Comparison of ENCODE assay signal across 17 mouse cellular contexts in genomic region chr4:150213910-150214309, GRCm38 (mm10). TPM values are rescaled to one million over a fixed set of nuclear protein-coding genes. Genes with fewer than 3 reads are reported as not detected.
DNase-seq lines count a peak whose midpoint lies in the region; ATAC-seq and TF ChIP-seq lines count a peak whose summit lies in the region.
"Had no signal": no experiment of that assay in that cellular context is flagged by ENCODE, and none has a peak within 500 bp of the region (broad histone marks: within the 10 kb centered on the region; RNA-seq: fewer than 3 reads in every experiment).

No protein-coding gene starts in this region.

- H3K9me3 ChIP-seq in lung, embryonic 14.5 days (ENCODE audit: low read depth, low read length): no peaks in the 10 kb centered on the region
- no peaks in the 10 kb centered on the region for H3K9me3 ChIP-seq in G1E (replicated peaks)
- no peaks in the 10 kb centered on the region for H3K9me3 ChIP-seq in liver, embryonic 14.5 days (ENCODE audit: control insufficient read depth, low read length)
- H3K9me3 ChIP-seq: embryonic facial prominence, embryonic 12.5 days had no signal

- intact Hi-C loops in heart, adult 2 months (cut with DNase I): no loop called here
- intact Hi-C loops in heart, postnatal 36 days (cut with DNase I): no loop called here

- H3K79me2 ChIP-seq in heart, adult 2 months (replicated peaks; ENCODE audit: control insufficient read depth, insufficient read depth, low read length): no peaks in the 10 kb centered on the region

- H3K4me2 ChIP-seq in lung, embryonic 14.5 days: no peak overlapping the region
- H3K4me2 ChIP-seq in liver, embryonic 14.5 days (ENCODE audit: low read depth): no peak overlapping the region
- H3K4me2 ChIP-seq: embryonic facial prominence, embryonic 12.5 days had no signal

- 37% methylated on average over 5 of the region's 5 CpGs for WGBS in heart, adult 2 months
- 34% methylated on average over 5 of the region's 5 CpGs for WGBS in lung, embryonic 14.5 days
- WGBS in liver, embryonic 14.5 days (ENCODE audit: insufficient replicate concordance): 36% methylated on average over 5 of the region's 5 CpGs

- TF ChIP-seq EP300 in heart, adult 2 months (IDR thresholded peaks at IDR 0.05; ENCODE audit: insufficient read depth, low read depth, low read length): no peak
- TF ChIP-seq EP300 in liver, embryonic 14.5 days (IDR thresholded peaks at IDR 0.05; ENCODE audit: low read depth): no peak

- H3K4me3 ChIP-seq in heart, adult 2 months: no peak overlapping the region
- no peak overlapping the region for H3K4me3 ChIP-seq in lung, embryonic 14.5 days (ENCODE audit: low read depth, low read length)
- H3K4me3 ChIP-seq in G1E (ENCODE audit: low read depth, low read length): no peak overlapping the region
- no peak overlapping the region for H3K4me3 ChIP-seq in liver, embryonic 14.5 days (ENCODE audit: insufficient read depth in 1 of 2, low read depth in 2 of 2, low read length in 2 of 2)
- H3K4me3 ChIP-seq: embryonic facial prominence, embryonic 12.5 days had no signal

- no peak for TF ChIP-seq POLR2A in heart, adult 2 months (IDR thresholded peaks at IDR 0.05; ENCODE audit: insufficient read depth, low read depth, low read length)

- no peaks in the 10 kb centered on the region for H3K36me3 ChIP-seq in heart, adult 2 months (ENCODE audit: control insufficient read depth, insufficient read depth, low read length)
- H3K36me3 ChIP-seq in lung, embryonic 14.5 days (ENCODE audit: insufficient read depth): no peaks in the 10 kb centered on the region
- no peaks in the 10 kb centered on the region for H3K36me3 ChIP-seq in G1E (replicated peaks)
- H3K36me3 ChIP-seq in liver, embryonic 14.5 days (replicated peaks; ENCODE audit: control insufficient read depth, insufficient read depth, low read depth): no peaks in the 10 kb centered on the region
- H3K36me3 ChIP-seq: embryonic facial prominence, embryonic 12.5 days had no signal

- no peak for DNase-seq in heart, adult 2 months
- no peak for DNase-seq in heart, postnatal 36 days
- DNase-seq in lung, embryonic 14.5 days: no peak
- no peak for DNase-seq in lung, postnatal 25 days (ENCODE audit: low spot score)
- DNase-seq in G1E (ENCODE audit: low spot score): no peak
- DNase-seq in liver, embryonic 14.5 days (ENCODE audit: low read depth in 3 of 3, low spot score in 3 of 3): no peak
- DNase-seq in kidney, adult 18-20 months: no peak
- DNase-seq: adrenal gland, adult 2 months; cerebellum, adult 11 months; left cerebral cortex, postnatal 4 days; lung, postnatal 10 days had no signal

- no peak overlapping the region for H3K27ac ChIP-seq in heart, adult 2 months
- no peak overlapping the region for H3K27ac ChIP-seq in lung, embryonic 14.5 days (ENCODE audit: low read depth)
- no peak overlapping the region for H3K27ac ChIP-seq in liver, embryonic 14.5 days
- H3K27ac ChIP-seq: embryonic facial prominence, embryonic 12.5 days had no signal

- H3K4me1 ChIP-seq in heart, adult 2 months (ENCODE audit: control insufficient read depth, insufficient read depth, low read length): peaks cover 3% of the 10 kb centered on the region; the same call in 1 of the 2 replicates
- no peaks in the 10 kb centered on the region for H3K4me1 ChIP-seq in lung, embryonic 14.5 days (ENCODE audit: insufficient read depth)
- peaks cover 43% of the 10 kb centered on the region for H3K4me1 ChIP-seq in G1E (ENCODE audit: insufficient read depth, low read depth, low read length)
- H3K4me1 ChIP-seq in liver, embryonic 14.5 days (replicated peaks; ENCODE audit: control insufficient read depth in 2 of 2, insufficient read depth in 2 of 2, low read length in 1 of 2): peaks cover 0 to 13% of the 10 kb centered on the region in 2 experiments; a peak in 1 of 4 replicates

- H3K27me3 ChIP-seq in heart, adult 2 months (ENCODE audit: control insufficient read depth, insufficient read depth, low read length): no peaks in the 10 kb centered on the region
- H3K27me3 ChIP-seq in lung, embryonic 14.5 days (ENCODE audit: insufficient read depth, low read length): no peaks in the 10 kb centered on the region
- no peaks in the 10 kb centered on the region for H3K27me3 ChIP-seq in G1E (ENCODE audit: insufficient read depth, low read length)
- no peaks in the 10 kb centered on the region for H3K27me3 ChIP-seq in liver, embryonic 14.5 days (ENCODE audit: control insufficient read depth, insufficient read depth, low read length)
- H3K27me3 ChIP-seq: embryonic facial prominence, embryonic 12.5 days had no signal

- peak; percentile 57 for TF ChIP-seq CTCF in heart, adult 2 months (IDR thresholded peaks at IDR 0.05)
- TF ChIP-seq CTCF in lung, embryonic 14.5 days (IDR thresholded peaks at IDR 0.05; ENCODE audit: low read depth): peak; percentile 52
- peak; percentile 35; the same call in 1 of the 2 replicates for TF ChIP-seq CTCF in G1E (IDR thresholded peaks at IDR 0.05; ENCODE audit: low read depth, low read length)
- TF ChIP-seq CTCF in liver, embryonic 14.5 days (IDR thresholded peaks at IDR 0.05; ENCODE audit: low read depth): peak; percentile 64

- no peak for ATAC-seq in lung, embryonic 14.5 days (ENCODE audit: insufficient read depth)
- no peak for ATAC-seq in G1E (ENCODE audit: extremely low read depth, insufficient number of reproducible peaks, low FRiP score, poor library complexity, severe bottlenecking)
- no peak for ATAC-seq in liver, embryonic 14.5 days (ENCODE audit: insufficient read depth)
- no peak for ATAC-seq in monocyte, adult 5-6 weeks (replicated peaks; ENCODE audit: insufficient number of reproducible peaks, low FRiP score, low TSS enrichment, poor library complexity, severe bottlenecking)
- ATAC-seq: forebrain, embryonic 16.5 days had no signal

- no peak overlapping the region for H3K9ac ChIP-seq in heart, adult 2 months (ENCODE audit: low read depth, low read length)
- no peak overlapping the region for H3K9ac ChIP-seq in lung, embryonic 14.5 days
- H3K9ac ChIP-seq in liver, embryonic 14.5 days (replicated peaks): no peak overlapping the region
- H3K9ac ChIP-seq: embryonic facial prominence, embryonic 12.5 days had no signal

RNA-seq across cellular contexts. Expression of gene Car6, which starts 12.8 kb away (rescaled TPM):
- not detected for total RNA-seq in heart, adult 2 months (2021)
- not detected in 2 replicates for polyA plus RNA-seq in heart, adult 2 months (2012; rRNA removed)
- not detected for total RNA-seq in heart, postnatal 36 days (2021)
- polyA plus RNA-seq in lung, embryonic 14.5 days (2014; fragmentation: Nextera tagmentation; extraction: Ambion mirVana): not detected in 2 replicates
- total RNA-seq in G1E (2014; fragmentation: Nextera tagmentation) (not detected in 2 replicates), G1E (2017) (not detected in 2 replicates)
- polyA plus RNA-seq in G1E (2012): not detected in 2 replicates
- 0.02 and 0.17 TPM in 2 replicates for polyA plus RNA-seq in liver, embryonic 14.5 days (2012; rRNA removed)
- 0.09 TPM in 1 of 2 replicates, not detected in the other for polyA plus RNA-seq in liver, embryonic 14.5 days (2014; fragmentation: Nextera tagmentation; extraction: Ambion mirVana)
- total RNA-seq in monocyte, adult 5-6 weeks (2017): not detected in 3 replicates
- total RNA-seq: left cerebral cortex, postnatal 4 days had no signal
- polyA plus RNA-seq: adrenal gland, adult 2 months; forebrain, embryonic 16.5 days; heart, embryonic 16.5 days; intestine, embryonic 14.5 days; stomach, embryonic 14.5 days had no signal

RNA-seq across cellular contexts. Expression of gene Eno1, which starts 22.6 kb away (rescaled TPM):
- 100 to 1,000 TPM; 111 to 113 TPM for total RNA-seq in heart, adult 2 months (2021)
- 179 and 246 TPM in 2 replicates for polyA plus RNA-seq in heart, adult 2 months (2012; rRNA removed)
- total RNA-seq in heart, postnatal 36 days (2021): 100 to 1,000 TPM; 106 to 108 TPM
- polyA plus RNA-seq in lung, embryonic 14.5 days (2014; fragmentation: Nextera tagmentation; extraction: Ambion mirVana): 1,829 and 1,952 TPM in 2 replicates
- 705 and 806 TPM in 2 replicates for total RNA-seq in G1E (2014; fragmentation: Nextera tagmentation)
- 688 and 864 TPM in 2 replicates for total RNA-seq in G1E (2017)
- 1,261 and 1,939 TPM in 2 replicates for polyA plus RNA-seq in G1E (2012)
- polyA plus RNA-seq in liver, embryonic 14.5 days (2012; rRNA removed): 167 and 215 TPM in 2 replicates
- 451 and 488 TPM in 2 replicates for polyA plus RNA-seq in liver, embryonic 14.5 days (2014; fragmentation: Nextera tagmentation; extraction: Ambion mirVana)
- 240 to 351 TPM (median 288 TPM) in 3 replicates for total RNA-seq in monocyte, adult 5-6 weeks (2017)
